Mouse (Mus musculus) E14TG2a.4 (cell line): ENCODE data around the gene Ppp2r1b.

Experiments
- CTCF ChIP-seq: conservative IDR thresholded peaks from 2 replicates; pipeline ENCODE4 v1.5.1; 2014; ENCODE audit warnings: low read length
- NANOG ChIP-seq: IDR thresholded peaks from 2 replicates; pipeline ENCODE4 v1.6.1; 2014; ENCODE audit warnings: borderline replicate concordance, low read length, mixed read lengths

DNA sequence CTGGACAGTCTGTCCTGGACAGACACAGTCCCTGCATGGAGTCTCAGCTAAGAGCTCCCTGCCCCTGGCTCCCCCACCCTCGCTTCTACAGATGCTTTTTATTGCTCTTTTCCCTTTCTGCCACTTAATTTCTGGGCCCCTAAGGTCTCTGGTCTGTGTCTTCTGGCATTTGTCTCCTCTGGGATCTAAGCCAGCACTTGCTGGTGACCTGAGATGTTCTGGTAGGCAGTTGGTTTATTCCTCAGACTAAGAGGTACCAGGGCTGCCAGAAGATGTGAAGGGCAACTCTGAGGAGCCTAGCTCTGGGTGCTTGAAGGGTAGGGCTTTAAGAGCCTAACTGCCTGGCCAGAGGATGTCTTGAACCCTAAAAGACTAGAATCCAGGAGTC is 40.5 kb downstream of the Ppp2r1b start:
- no peak for TF ChIP-seq CTCF
- no peak for TF ChIP-seq NANOG
